Mouse (Mus musculus) MEL (cell line): ENCODE measurements around the gene Cog3. TPM values are rescaled to one million over a fixed set of nuclear protein-coding genes. Genes with fewer than 3 reads are reported as not detected.

ENCODE experiments used
- DNase-seq: peaks from one replicate; pipeline ENCODE4 v3.0.0; 2011; ENCODE audit warnings: low read depth, low spot score
- H3K27ac ChIP-seq: 2 replicates; pipeline ENCODE4 v1.5.1; 2012; ENCODE audit warnings: low read depth, mild to moderate bottlenecking, control low read depth, low read length, moderate library complexity; ENCODE audit not compliant: control insufficient read depth
- H3K27me3 ChIP-seq, 2 experiments: fragments of 150-350 bp in 1 of 2; sonication (generic) in 1 of 2; 2 replicates each; pipeline ENCODE4 v1.6.1; 2012; ENCODE audit warnings: low read length in 2 of 2, mild to moderate bottlenecking in 2 of 2, improper control_type of control experiment in 1 of 2, moderate library complexity in 1 of 2; ENCODE audit not compliant: insufficient read depth in 2 of 2, control insufficient read depth in 1 of 2
- H3K36me3 ChIP-seq, 2 experiments: 2 replicates each; pipeline ENCODE4 v1.6.1; 2012 to 2014; ENCODE audit warnings: low read length in 2 of 2, improper control_type of control experiment in 1 of 2, inconsistent platforms in 1 of 2, mild to moderate bottlenecking in 1 of 2; ENCODE audit not compliant: insufficient read depth in 2 of 2, control insufficient read depth in 1 of 2
- H3K4me1 ChIP-seq, 2 experiments: fragments of 150-350 bp in 1 of 2; sonication (generic) in 1 of 2; 2 replicates each; pipeline ENCODE4 v1.6.1; 2012; ENCODE audit warnings: low read length in 2 of 2, improper control_type of control experiment in 1 of 2, mild to moderate bottlenecking in 1 of 2; ENCODE audit not compliant: insufficient read depth in 2 of 2, control insufficient read depth in 1 of 2
- H3K4me3 ChIP-seq, 2 experiments: fragments of 150-350 bp in 1 of 2; sonication (generic) in 1 of 2; 2 replicates each; pipeline ENCODE4 v1.5.1; 2012; ENCODE audit warnings: low read depth in 2 of 2, low read length in 2 of 2, mild to moderate bottlenecking in 2 of 2, moderate library complexity in 2 of 2, control low read depth in 1 of 2, improper control_type of control experiment in 1 of 2; ENCODE audit not compliant: control insufficient read depth in 1 of 2, insufficient read depth in 1 of 2
- H3K79me2 ChIP-seq: 2 replicates; pipeline ENCODE4 v1.6.1; 2012; ENCODE audit warnings: mild to moderate bottlenecking, low read length, moderate library complexity; ENCODE audit not compliant: control insufficient read depth, poor library complexity, insufficient read depth
- H3K9ac ChIP-seq: 2 replicates; pipeline ENCODE4 v1.6.1; 2012; ENCODE audit warnings: low read depth, mild to moderate bottlenecking, control low read depth, low read length, moderate library complexity; ENCODE audit not compliant: control insufficient read depth, poor library complexity, severe bottlenecking
- H3K9me3 ChIP-seq: fragments of 150-350 bp; sonication (generic); replicated peaks from 2 replicates; pipeline ENCODE4 v1.6.1; 2012; ENCODE audit warnings: mild to moderate bottlenecking, low read length, improper control_type of control experiment, moderate library complexity; ENCODE audit not compliant: insufficient read depth
- BHLHE40 ChIP-seq: IDR thresholded peaks from 2 replicates; pipeline ENCODE4 v1.6.1; 2012; ENCODE audit warnings: low read depth, mild to moderate bottlenecking, inconsistent platforms, low read length, improper control_type of control experiment, borderline replicate concordance
- CHD2 ChIP-seq: IDR thresholded peaks from 2 replicates; pipeline ENCODE4 v1.6.1; 2011; ENCODE audit warnings: low read length, improper control_type of control experiment
- CTCF ChIP-seq, 3 experiments: IDR thresholded peaks in 2 of 3; conservative IDR thresholded peaks in 1 of 3; 2 replicates each; pipeline ENCODE4 v1.5.1; 2011 to 2012; ENCODE audit warnings: low read length in 3 of 3, low read depth in 2 of 3, mild to moderate bottlenecking in 2 of 3, improper control_type of control experiment in 1 of 3, inconsistent platforms in 1 of 3, mixed read lengths in 1 of 3, moderate library complexity in 1 of 3; ENCODE audit not compliant: control insufficient read depth in 1 of 3, insufficient read depth in 1 of 3, poor library complexity in 1 of 3, severe bottlenecking in 1 of 3
- EP300 ChIP-seq, 2 experiments: IDR thresholded peaks; 2 replicates each; pipeline ENCODE4 v1.6.1; 2011; ENCODE audit warnings: improper control_type of control experiment in 2 of 2, low read length in 2 of 2, low read depth in 1 of 2, mild to moderate bottlenecking in 1 of 2
- GATA1 ChIP-seq: IDR thresholded peaks from 2 replicates; pipeline ENCODE4 v1.6.1; 2011; ENCODE audit warnings: low read depth, low read length, improper control_type of control experiment
- JUND ChIP-seq: IDR thresholded peaks from 2 replicates; pipeline ENCODE4 v1.6.1; 2011; ENCODE audit warnings: low read depth, mild to moderate bottlenecking, improper control_type of control experiment, low read length
- MAZ ChIP-seq: IDR thresholded peaks from 2 replicates; pipeline ENCODE4 v1.6.1; 2012; ENCODE audit warnings: low read depth, mild to moderate bottlenecking, inconsistent platforms, low read length, improper control_type of control experiment
- MXI1 ChIP-seq: IDR thresholded peaks from 2 replicates; pipeline ENCODE4 v1.6.1; 2011; ENCODE audit warnings: mild to moderate bottlenecking, low read depth, low read length, improper control_type of control experiment
- MYB ChIP-seq: IDR thresholded peaks from 2 replicates; pipeline ENCODE4 v1.6.1; 2011; ENCODE audit warnings: mild to moderate bottlenecking, low read depth, low read length, improper control_type of control experiment
- MYC ChIP-seq: IDR thresholded peaks from 2 replicates; pipeline ENCODE4 v1.6.1; 2011; ENCODE audit warnings: low read depth, mild to moderate bottlenecking, low read length, improper control_type of control experiment, moderate library complexity
- NRF1 ChIP-seq: IDR thresholded peaks from 2 replicates; pipeline ENCODE4 v1.6.1; 2014; ENCODE audit warnings: low read depth, mild to moderate bottlenecking, inconsistent platforms, low read length, improper control_type of control experiment, moderate library complexity; ENCODE audit not compliant: poor library complexity, insufficient read depth, severe bottlenecking
- POLR2AphosphoS2 ChIP-seq: IDR thresholded peaks from 2 replicates; pipeline ENCODE4 v1.6.1; 2011; ENCODE audit warnings: low read length, improper control_type of control experiment
- POLR2AphosphoS5 ChIP-seq: IDR thresholded peaks from 2 replicates; pipeline ENCODE4 v1.6.1; 2012; ENCODE audit warnings: low read depth, borderline replicate concordance, mild to moderate bottlenecking, inconsistent platforms, low read length, moderate library complexity, mixed read lengths
- RAD21 ChIP-seq: IDR thresholded peaks from 2 replicates; pipeline ENCODE4 v1.6.1; 2011; ENCODE audit warnings: mild to moderate bottlenecking, low read depth, low read length, improper control_type of control experiment
- RCOR1 ChIP-seq: IDR thresholded peaks from 2 replicates; pipeline ENCODE4 v1.6.1; 2012; ENCODE audit warnings: low read depth, mild to moderate bottlenecking, inconsistent platforms, low read length, improper control_type of control experiment
- SIN3A ChIP-seq: IDR thresholded peaks from 2 replicates; pipeline ENCODE4 v1.6.1; 2012; ENCODE audit warnings: low read length, improper control_type of control experiment, inconsistent platforms
- SMC3 ChIP-seq: IDR thresholded peaks from 2 replicates; pipeline ENCODE4 v1.6.1; 2011; ENCODE audit warnings: low read depth, low read length, improper control_type of control experiment
- TAL1 ChIP-seq: IDR thresholded peaks from 2 replicates; pipeline ENCODE4 v1.6.1; 2012; ENCODE audit warnings: mild to moderate bottlenecking, inconsistent platforms, low read length, moderate library complexity, mixed read lengths
- TBP ChIP-seq: IDR thresholded peaks from 2 replicates; pipeline ENCODE4 v1.8.0; 2011; ENCODE audit warnings: low read depth, low read length, improper control_type of control experiment
- USF1 ChIP-seq: IDR thresholded peaks from 2 replicates; pipeline ENCODE4 v1.6.1; 2014; ENCODE audit warnings: low read depth, mild to moderate bottlenecking, inconsistent platforms, low read length, improper control_type of control experiment, moderate library complexity
- USF2 ChIP-seq, 2 experiments: IDR thresholded peaks; 2 replicates each; pipeline ENCODE4 v1.6.1; 2011 to 2012; ENCODE audit warnings: improper control_type of control experiment in 2 of 2, low read length in 2 of 2, borderline replicate concordance in 1 of 2, inconsistent platforms in 1 of 2, low read depth in 1 of 2, mild to moderate bottlenecking in 1 of 2; ENCODE audit not compliant: insufficient read depth in 1 of 2
- polyA plus RNA-seq, 2 experiments: library from polyadenylated mRNA; stranded (reverse) in 1 of 2; unstranded in 1 of 2; fragments of >175 nt in 1 of 2; fragments of >200 nt in 1 of 2; gene quantifications; 2 replicates each; pipeline versions ENCODE4 v1.2.1 to v1.2.4; 2012; ENCODE audit warnings: low replicate concordance in 2 of 2, low read depth in 1 of 2; ENCODE audit not compliant: insufficient read length in 2 of 2, insufficient read depth in 1 of 2, missing spikeins in 1 of 2
- total RNA-seq: library from RNA; depleted of rRNA; stranded (reverse); fragments of 300-350 nt; gene quantifications from 2 replicates; pipeline ENCODE4 v1.2.3, GENCODE M21; 2012

Gene Cog3
- total and polyA plus RNA-seq, 3 experiments, result 15.3 to 46.1 (median 16.7) TPM

DNA sequence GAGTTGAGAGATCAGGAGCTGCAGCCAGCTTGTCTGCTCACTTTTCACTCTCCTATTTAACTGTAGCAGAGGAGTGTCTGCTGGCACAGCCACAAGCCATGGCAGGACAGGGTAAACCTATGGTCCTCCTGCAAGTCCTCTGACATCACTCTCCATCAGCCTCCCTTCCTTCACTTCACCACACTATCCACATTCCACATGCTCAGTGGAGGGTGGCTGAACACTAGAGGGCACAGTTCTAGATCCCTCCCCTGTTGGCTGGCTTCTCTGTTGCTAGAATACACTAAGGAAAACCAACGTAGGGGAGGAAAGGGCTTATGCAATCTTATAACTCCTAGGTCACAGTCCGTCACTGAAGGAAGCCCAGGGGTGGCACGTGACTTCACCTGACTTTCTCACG is 27.3 kb downstream of the Cog3 start:
- H3K4me1 ChIP-seq, result no peaks in the 10 kb centered on the region
- TF ChIP-seq SMC3 (peak; percentile 42), RCOR1 (no peak), JUND (no peak), CTCF (IDR thresholded peaks at IDR 0.05 in 2 of 3, conservative IDR thresholded peaks at IDR 0.05 in 1 of 3; ENCODE audit: control insufficient read depth in 1 of 3, insufficient read depth in 1 of 3, low read depth in 2 of 3, low read length in 3 of 3, poor library complexity in 1 of 3, severe bottlenecking in 1 of 3) (peak; percentile 28 to 55 (median 39); a peak in 4 of 6 replicates), MAZ (no peak), POLR2AphosphoS5 (no peak)
- H3K36me3 ChIP-seq, result peaks cover 3 to 27% of the 10 kb centered on the region in 2 experiments
- H3K9me3 ChIP-seq, result no peaks in the 10 kb centered on the region
- no peak overlapping the region for H3K9ac ChIP-seq
- no peak overlapping the region for H3K4me3 ChIP-seq
- no peaks in the 10 kb centered on the region for H3K79me2 ChIP-seq
- no peaks in the 10 kb centered on the region for H3K27me3 ChIP-seq
- H3K27ac ChIP-seq, result no peak overlapping the region
- DNase-seq, result peak; percentile 33

DNA sequence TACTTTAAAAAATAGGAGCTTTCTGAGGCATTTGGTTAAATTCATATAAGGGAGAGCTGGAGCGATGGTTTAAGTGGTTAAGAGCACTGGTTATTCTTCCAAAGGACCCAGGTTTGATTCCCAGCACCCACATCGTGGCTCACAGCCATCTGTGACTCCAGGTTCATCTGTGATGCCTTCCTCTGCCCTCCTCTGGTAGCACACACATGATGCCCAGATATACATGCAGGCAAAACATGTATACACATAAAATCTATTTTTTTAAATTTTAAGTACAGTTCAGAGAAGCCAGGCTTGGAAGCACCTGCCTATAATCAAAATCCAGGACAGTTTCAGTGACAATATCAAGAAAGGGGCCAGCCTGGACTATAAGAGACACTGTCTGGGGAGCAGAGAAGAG is 31.5 kb downstream of the Cog3 start:
- Histone ChIP-seq H3K9ac (no peak overlapping the region), H3K4me3 (no peak overlapping the region), H3K4me1 (no peaks in the 10 kb centered on the region), H3K27me3 (no peaks in the 10 kb centered on the region), H3K9me3 (no peaks in the 10 kb centered on the region), H3K27ac (no peak overlapping the region), H3K36me3 (peaks cover 0 to 22% of the 10 kb centered on the region in 2 experiments; a peak in 2 of 4 replicates), H3K79me2 (no peaks in the 10 kb centered on the region)
- no peak for DNase-seq
- TF ChIP-seq USF1 (no peak), BHLHE40 (no peak), MYC (no peak), RCOR1 (no peak), GATA1 (no peak), CHD2 (no peak), TAL1 (no peak), USF2 (IDR thresholded peaks at IDR 0.05; ENCODE audit: borderline replicate concordance in 1 of 2, insufficient read depth in 1 of 2, low read depth in 1 of 2, low read length in 2 of 2) (no peak), JUND (no peak), TBP (no peak)

GRCm38 (mm10) chr14:75721977-75722563 is 32.2 kb downstream of the Cog3 start:
- DNase-seq, result peak; percentile 84
- peaks cover 0 to 25% of the 10 kb centered on the region in 2 experiments; a peak in 2 of 4 replicates for H3K36me3 ChIP-seq
- H3K4me3 ChIP-seq, result no peak overlapping the region
- H3K9me3 ChIP-seq, result no peaks in the 10 kb centered on the region
- no peak overlapping the region for H3K9ac ChIP-seq
- no peaks in the 10 kb centered on the region for H3K79me2 ChIP-seq
- TF ChIP-seq NRF1, result no peak
- TF ChIP-seq RAD21, result peak; percentile 46
- TF ChIP-seq MXI1, result no peak
- no peak for TF ChIP-seq EP300 (IDR thresholded peaks at IDR 0.05; ENCODE audit: low read depth in 1 of 2, low read length in 2 of 2)
- no peak for TF ChIP-seq SIN3A
- peak; percentile 80 for TF ChIP-seq SMC3
- no peak for TF ChIP-seq USF1
- no peak for TF ChIP-seq POLR2AphosphoS5
- no peak for TF ChIP-seq TAL1
- TF ChIP-seq CTCF (IDR thresholded peaks at IDR 0.05 in 2 of 3, conservative IDR thresholded peaks at IDR 0.05 in 1 of 3; ENCODE audit: control insufficient read depth in 1 of 3, insufficient read depth in 1 of 3, low read depth in 2 of 3, low read length in 3 of 3, poor library complexity in 1 of 3, severe bottlenecking in 1 of 3), result peak; percentile 58 to 93 (median 88)
- no peak for TF ChIP-seq BHLHE40
- TF ChIP-seq POLR2AphosphoS2, result no peak
- TF ChIP-seq MYB, result no peak
- no peaks in the 10 kb centered on the region for H3K4me1 ChIP-seq
- no peak overlapping the region for H3K27ac ChIP-seq
- no peaks in the 10 kb centered on the region for H3K27me3 ChIP-seq
